Comparison of ENCODE assay signal across 7 mouse cellular contexts in the genomic region with DNA sequence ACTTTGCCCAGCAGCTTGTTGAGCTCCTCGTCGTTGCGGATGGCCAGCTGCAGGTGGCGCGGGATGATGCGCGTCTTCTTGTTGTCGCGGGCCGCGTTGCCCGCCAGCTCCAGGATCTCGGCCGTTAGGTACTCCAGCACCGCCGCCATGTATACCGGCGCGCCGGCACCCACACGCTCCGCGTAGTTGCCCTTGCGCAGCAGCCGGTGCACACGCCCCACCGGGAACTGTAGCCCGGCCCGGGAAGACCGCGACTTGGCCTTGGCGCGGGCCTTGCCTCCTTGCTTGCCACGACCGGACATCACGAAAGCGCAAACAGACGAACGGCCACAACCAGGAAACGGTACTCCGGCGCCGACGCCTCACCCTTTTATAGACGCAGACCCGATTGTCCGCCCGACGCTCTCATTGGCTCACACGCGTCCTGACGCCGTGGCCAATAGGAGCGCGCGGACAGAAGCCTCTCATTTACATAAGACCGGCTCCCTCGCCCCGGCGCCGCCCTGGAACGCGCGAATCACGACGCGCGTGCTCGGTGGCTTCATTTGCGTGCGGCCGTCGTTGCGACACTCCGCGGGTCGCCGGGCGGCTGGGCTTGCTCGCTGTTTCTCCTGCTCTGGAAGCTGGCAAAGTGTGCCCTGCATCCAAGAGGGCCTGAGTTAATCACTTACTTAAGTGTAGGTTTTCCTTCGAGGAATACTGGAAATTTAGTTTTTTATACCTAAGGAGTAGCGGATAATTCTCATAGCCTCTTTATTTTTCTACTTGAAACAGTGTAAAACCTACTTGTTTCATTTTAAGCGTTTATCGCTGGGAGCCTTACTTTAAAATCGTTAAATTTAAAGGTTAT. TPM values are rescaled to one million over a fixed set of nuclear protein-coding genes. Genes with fewer than 3 reads are reported as not detected.
DNase-seq lines count a peak whose midpoint lies in the region; ATAC-seq and TF ChIP-seq lines count a peak whose summit lies in the region.
"Not testable (repeated sequence)": the region's sequence is repeated elsewhere in the genome, so short reads cannot be mapped to it uniquely, and the experiment has no call there.

A gene (minus strand): TSS at position 328 of the 850 bp plus-strand sequence.

- peak within 1 kb of the TSS; percentile 95 for H3K27ac ChIP-seq in embryonic facial prominence, embryonic 14.5 days (replicated peaks; ENCODE audit: low read depth, low read length)
- H3K27ac ChIP-seq in heart, adult 2 months, result peak within 1 kb of the TSS; percentile 89
- peak within 1 kb of the TSS; percentile 91 for H3K27ac ChIP-seq in limb, embryonic 12.5 days
- H3K27ac ChIP-seq in midbrain, embryonic 15.5 days, result peak within 1 kb of the TSS; percentile 87
- peak within 1 kb of the TSS; percentile 94 for H3K27ac ChIP-seq in spleen, adult 2 months (ENCODE audit: insufficient read depth, low read length)

- not testable (repeated sequence) for H3K36me3 ChIP-seq in embryonic facial prominence, embryonic 14.5 days (ENCODE audit: control insufficient read depth, insufficient read depth, low read length); heart, adult 2 months (ENCODE audit: control insufficient read depth, insufficient read depth, low read length); limb, embryonic 12.5 days; midbrain, embryonic 15.5 days (replicated peaks); spleen, adult 2 months (ENCODE audit: control insufficient read depth, insufficient read depth, low read length)

- H3K4me1 ChIP-seq in embryonic facial prominence, embryonic 14.5 days (ENCODE audit: control insufficient read depth, insufficient read depth, low read length), result peaks cover 29% of the 10 kb centered on the region
- H3K4me1 ChIP-seq in heart, adult 2 months (ENCODE audit: control insufficient read depth, insufficient read depth, low read length); spleen, adult 2 months (ENCODE audit: control insufficient read depth, insufficient read depth, insufficient read length): not testable (repeated sequence)
- H3K4me1 ChIP-seq in limb, embryonic 12.5 days (replicated peaks), result peaks cover 43% of the 10 kb centered on the region
- H3K4me1 ChIP-seq in midbrain, embryonic 15.5 days, result peaks cover 28% of the 10 kb centered on the region

- H3K79me2 ChIP-seq in heart, adult 2 months (replicated peaks; ENCODE audit: control insufficient read depth, insufficient read depth, low read length), result not testable (repeated sequence)

- H3K27me3 ChIP-seq in embryonic facial prominence, embryonic 14.5 days (replicated peaks; ENCODE audit: control insufficient read depth, insufficient read depth, low read length); heart, adult 2 months (ENCODE audit: control insufficient read depth, insufficient read depth, low read length); limb, embryonic 12.5 days; midbrain, embryonic 15.5 days (replicated peaks); spleen, adult 2 months (ENCODE audit: control insufficient read depth, insufficient read depth, low read length): not testable (repeated sequence)

- ATAC-seq in embryonic facial prominence, embryonic 14.5 days (ENCODE audit: low read depth), result peak; percentile 82
- peak; percentile 85 for ATAC-seq in limb, embryonic 12.5 days (ENCODE audit: insufficient number of reproducible peaks, insufficient read depth, low FRiP score, low TSS enrichment, low read depth)
- ATAC-seq in midbrain, embryonic 15.5 days (replicated peaks), result peak; percentile 89

- H3K9me3 ChIP-seq in embryonic facial prominence, embryonic 14.5 days (ENCODE audit: control insufficient read depth, low read length); limb, embryonic 12.5 days; midbrain, embryonic 15.5 days: not testable (repeated sequence)

- TF ChIP-seq POLR2A in heart, adult 2 months (IDR thresholded peaks at IDR 0.05; ENCODE audit: insufficient read depth, low read depth, low read length), result peak; percentile 84
- TF ChIP-seq POLR2A in spleen, adult 2 months (IDR thresholded peaks at IDR 0.05; ENCODE audit: low read depth, low read length), result not testable (repeated sequence)

- not testable (repeated sequence) for TF ChIP-seq EP300 in heart, adult 2 months (IDR thresholded peaks at IDR 0.05; ENCODE audit: insufficient read depth, low read depth, low read length)

- peak within 1 kb of the TSS; percentile 31 for H3K4me3 ChIP-seq in embryonic facial prominence, embryonic 14.5 days (ENCODE audit: low read depth, low read length)
- H3K4me3 ChIP-seq in heart, adult 2 months, result peak within 1 kb of the TSS; percentile 60
- H3K4me3 ChIP-seq in limb, embryonic 12.5 days (replicated peaks), result peak within 1 kb of the TSS; percentile 33
- peak within 1 kb of the TSS; percentile 37 for H3K4me3 ChIP-seq in midbrain, embryonic 15.5 days
- H3K4me3 ChIP-seq in spleen, adult 2 months (ENCODE audit: extremely low read depth, insufficient read depth, insufficient read length), result peak within 1 kb of the TSS; percentile 65

- TF ChIP-seq CTCF in heart, adult 2 months (IDR thresholded peaks at IDR 0.05); spleen, adult 2 months (IDR thresholded peaks at IDR 0.05; ENCODE audit: extremely low read depth, insufficient read depth, insufficient read length, insufficient replicate concordance): not testable (repeated sequence)

- H3K4me2 ChIP-seq in embryonic facial prominence, embryonic 14.5 days (ENCODE audit: low read depth, low read length), result peak within 1 kb of the TSS; percentile 52
- peak within 1 kb of the TSS; percentile 44 for H3K4me2 ChIP-seq in limb, embryonic 12.5 days
- H3K4me2 ChIP-seq in midbrain, embryonic 15.5 days, result peak within 1 kb of the TSS; percentile 51

- intact Hi-C loops in heart, adult 2 months (cut with DNase I), result not testable (repeated sequence)

- DNase-seq in adrenal gland, postnatal 10 days, result peak; percentile 96
- DNase-seq in embryonic facial prominence, embryonic 14.5 days (ENCODE audit: low spot score), result peak; percentile 80
- DNase-seq in heart, adult 2 months, result peak; percentile 97
- DNase-seq in kidney, adult 8-10 months, result peak; percentile 96 to 98
- DNase-seq in spleen, adult 2 months (ENCODE audit: low read depth in 1 of 2, low spot score in 2 of 2), result peak in 1 of 2 experiments; percentile 92

- 20% methylated on average over 6 of the region's 85 CpGs for WGBS in embryonic facial prominence, embryonic 14.5 days
- 3% methylated on average over 25 of the region's 85 CpGs for WGBS in heart, adult 2 months
- WGBS in limb, embryonic 12.5 days, result 4% methylated on average over 43 of the region's 85 CpGs
- WGBS in midbrain, embryonic 15.5 days, result 4% methylated on average over 24 of the region's 85 CpGs
- 3% methylated on average over 45 of the region's 85 CpGs for WGBS in spleen, adult 2 months

- peak within 1 kb of the TSS; percentile 62 for H3K9ac ChIP-seq in embryonic facial prominence, embryonic 14.5 days (ENCODE audit: low read depth, low read length)
- H3K9ac ChIP-seq in heart, adult 2 months (ENCODE audit: low read depth, low read length), result peak within 1 kb of the TSS; percentile 72
- peak within 1 kb of the TSS; percentile 44; the same call in 1 of the 2 replicates for H3K9ac ChIP-seq in limb, embryonic 12.5 days (replicated peaks)
- H3K9ac ChIP-seq in midbrain, embryonic 15.5 days, result peak within 1 kb of the TSS; percentile 27

RNA-seq across cellular contexts. Expression of the gene that starts here (rescaled TPM):
- total RNA-seq in adrenal gland, postnatal 10 days (2021), result 1,000 to 10,000 TPM in 1 of 2 experiments, 100 to 1,000 TPM in 1; 944 to 1,071 TPM
- 46.9 and 57.6 TPM in 2 replicates for polyA plus RNA-seq in embryonic facial prominence, embryonic 14.5 days (2014; fragmentation: Nextera tagmentation; extraction: Ambion mirVana)
- total RNA-seq in heart, adult 2 months (2021), result 100 to 1,000 TPM; 189 to 218 TPM
- 33.9 and 73.5 TPM in 2 replicates for polyA plus RNA-seq in heart, adult 2 months (2012; rRNA removed)
- 50.0 and 66.0 TPM in 2 replicates for polyA plus RNA-seq in limb, embryonic 12.5 days (2016; fragmentation: Nextera tagmentation; extraction: Ambion mirVana)
- 44.8 and 51.7 TPM in 2 replicates for polyA plus RNA-seq in midbrain, embryonic 15.5 days (2015; fragmentation: Nextera tagmentation; extraction: Ambion mirVana)
- polyA plus RNA-seq in spleen, adult 2 months (2012; rRNA removed), result 169 and 177 TPM in 2 replicates

Comparison
In these comparisons a context has a peak if more than half of its experiments do, and no peak if none do; other contexts are left out.
1. RNA of the gene that starts here (total RNA-seq): 944 to 1,071 TPM in adrenal gland, postnatal 10 days; 189 to 218 TPM in heart, adult 2 months; every median in the first group is over 4 times any median in the second.
2. Peak in every context shown above with its lines, with median percentiles within 50 percentile points of each other: ATAC-seq, H3K27ac ChIP-seq, H3K4me2 ChIP-seq, H3K4me3 ChIP-seq and H3K9ac ChIP-seq.